Mouse (Mus musculus): ENCODE data around the gene Btbd16.

Btbd16 gene

DNA sequence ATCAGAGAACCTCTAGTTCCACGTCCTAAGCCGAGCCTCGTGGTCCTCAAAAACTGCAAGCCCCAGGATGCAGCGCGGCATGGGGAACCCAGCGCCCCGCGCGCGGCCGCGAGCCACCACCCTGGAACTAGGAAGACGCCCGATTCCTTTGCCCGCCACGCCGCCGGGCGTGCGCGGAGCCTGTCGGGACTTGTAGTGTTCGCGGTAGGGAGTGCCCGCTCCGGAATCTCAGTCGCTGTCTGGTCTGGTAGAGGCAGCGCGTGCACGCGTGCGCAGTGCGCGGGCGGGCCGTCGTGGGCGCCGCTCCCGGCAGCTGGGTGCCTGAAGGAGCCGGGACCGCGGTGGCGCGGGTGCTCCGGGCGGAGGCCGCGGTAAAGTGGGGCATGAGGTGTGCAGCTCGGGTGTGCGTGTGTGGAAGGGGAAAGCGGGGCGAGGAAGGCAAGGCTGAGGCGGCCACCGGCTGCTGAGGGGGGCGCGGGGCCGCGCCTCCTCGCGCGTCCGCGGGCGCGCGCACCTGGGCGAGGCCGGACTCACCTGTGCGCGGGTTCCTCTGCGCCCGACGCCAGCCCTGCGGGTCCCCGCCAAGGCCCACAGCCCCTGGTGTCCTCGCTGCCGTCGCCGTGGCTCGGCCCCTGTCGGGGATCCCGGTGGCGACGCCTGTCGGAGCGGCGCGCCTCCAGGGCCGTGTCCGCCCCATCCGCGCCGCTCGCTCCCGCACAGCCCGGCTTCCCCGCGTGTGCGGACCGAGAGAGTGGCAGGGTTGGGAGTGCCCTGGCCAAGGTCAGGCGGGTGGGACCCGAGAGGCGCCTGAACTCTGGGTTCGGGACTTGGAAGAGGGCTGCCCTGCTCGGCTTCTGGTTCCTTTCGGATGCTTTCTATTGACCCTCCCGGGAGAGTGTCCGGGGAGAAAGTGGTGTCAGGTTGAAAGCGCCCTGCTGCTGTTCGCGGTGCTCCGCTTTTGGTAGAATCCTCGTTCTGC lies 92.0 kb downstream of the Btbd16 start, which contains the start of gene Plekha1:
Plekha1 (plus strand) TSS at position 144 of the 979 bp plus-strand sequence.
- DNase-seq: peak; percentile 98

DNA sequence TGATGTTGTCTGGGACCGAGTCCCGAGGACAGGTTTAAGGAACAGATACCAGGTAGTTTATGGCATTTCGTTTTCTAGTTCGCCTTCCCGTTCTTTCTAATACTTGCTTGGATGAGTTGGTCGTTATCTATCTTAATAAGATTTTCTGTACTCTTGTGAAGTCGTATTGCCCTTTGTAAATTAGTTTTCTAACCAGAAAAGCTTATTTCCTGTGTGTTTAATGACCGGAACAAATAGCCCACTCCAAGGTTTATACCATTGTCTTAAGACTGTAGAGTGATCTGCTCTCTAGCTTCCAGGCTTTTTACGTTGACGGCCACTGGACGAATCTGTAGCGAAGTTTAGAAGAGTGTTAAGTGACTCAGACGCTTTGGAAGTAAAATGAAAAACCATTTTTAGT lies 92.8 kb downstream of the Btbd16 start:
- DNase-seq: no peak

DNA sequence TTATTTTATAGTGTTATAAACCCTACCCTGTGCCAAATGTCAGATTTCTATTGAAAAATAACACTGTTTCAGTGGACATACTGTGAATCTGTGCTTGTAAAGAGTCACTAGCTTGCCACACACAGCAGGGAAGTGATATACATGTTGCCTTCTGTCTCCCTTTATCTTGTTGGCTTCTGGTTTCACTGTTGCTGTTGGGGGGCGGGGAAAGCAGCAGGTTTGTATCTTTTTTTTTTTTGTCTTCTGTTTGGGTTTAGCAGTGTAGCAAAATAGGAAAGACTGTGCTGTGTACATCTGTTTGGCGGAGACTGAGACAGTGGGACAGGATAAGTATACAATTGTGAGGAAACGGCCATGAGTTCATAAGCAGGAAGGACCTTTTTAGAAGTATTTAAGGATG lies 93.4 kb downstream of the Btbd16 start:
- DNase-seq: no peak
